Mouse (Mus musculus) erythroblast, embryonic 14.5 days (primary cell): ENCODE measurements around the gene Dcps.

Source experiments
- GATA1 ChIP-seq: IDR thresholded peaks from 2 replicates; pipeline ENCODE4 v1.6.1; 2012; ENCODE audit warnings: low read length, inconsistent platforms, mixed read lengths
- TAL1 ChIP-seq: IDR thresholded peaks from 3 replicates; pipeline ENCODE4 v1.6.1; 2012; ENCODE audit warnings: low read length, inconsistent platforms, mixed read lengths

DNA sequence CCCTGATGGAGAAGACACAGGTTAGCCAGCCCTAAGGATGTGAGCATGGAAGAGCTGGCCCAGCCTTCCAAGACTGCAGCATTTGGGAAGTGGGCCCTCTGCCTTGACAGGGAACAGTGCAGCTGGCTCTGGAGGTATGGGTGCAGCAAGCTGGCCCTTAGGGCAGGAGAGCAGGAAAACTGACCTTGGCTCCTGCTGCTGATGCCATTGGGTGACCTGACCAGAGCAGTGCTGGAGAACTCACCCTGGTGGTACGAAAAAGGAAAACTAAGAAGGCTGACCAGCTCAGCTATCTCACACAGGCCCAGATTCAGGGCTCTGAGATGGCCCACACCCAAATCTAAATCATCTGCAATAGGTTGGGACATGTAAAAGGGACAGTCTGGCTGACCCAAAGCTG is 30.0 kb downstream of the Dcps start:
- TF ChIP-seq GATA1 (no peak), TAL1 (no peak)
